Mouse (Mus musculus): ENCODE measurements around the gene Gpr176. TPM values are rescaled to one million over a fixed set of nuclear protein-coding genes. Genes with fewer than 3 reads are reported as not detected.

The Gpr176 gene
- total and polyA plus RNA-seq, 3 experiments: not detected

- H3K4me1 ChIP-seq (ENCODE audit: control insufficient read depth in 1 of 2, insufficient read depth in 2 of 2, low read length in 2 of 2): no peaks in the 10 kb centered on the region
- H3K36me3 ChIP-seq (ENCODE audit: control insufficient read depth in 1 of 2, insufficient read depth in 2 of 2, low read length in 2 of 2): no peaks in the 10 kb centered on the region
- H3K9ac ChIP-seq (ENCODE audit: control insufficient read depth, low read depth, low read length, poor library complexity, severe bottlenecking): no peak overlapping the region
- TF ChIP-seq ELF1 (IDR thresholded peaks at IDR 0.05; ENCODE audit: low read depth, low read length) (no peak), TAL1 (IDR thresholded peaks at IDR 0.05; ENCODE audit: low read length) (no peak), RCOR1 (IDR thresholded peaks at IDR 0.05; ENCODE audit: low read depth, low read length) (no peak), MYB (IDR thresholded peaks at IDR 0.05; ENCODE audit: low read depth, low read length) (no peak), CHD2 (IDR thresholded peaks at IDR 0.05; ENCODE audit: low read length) (no peak)
- no peaks in the 10 kb centered on the region for H3K79me2 ChIP-seq (ENCODE audit: control insufficient read depth, insufficient read depth, low read length, poor library complexity)
- H3K27me3 ChIP-seq (ENCODE audit: control insufficient read depth in 1 of 2, insufficient read depth in 2 of 2, low read length in 2 of 2): no peaks in the 10 kb centered on the region; a peak in 1 of 4 replicates
- DNase-seq (ENCODE audit: low read depth, low spot score): no peak
- H3K9me3 ChIP-seq (replicated peaks; ENCODE audit: insufficient read depth, low read length): no peaks in the 10 kb centered on the region
- H3K4me3 ChIP-seq (ENCODE audit: control insufficient read depth in 1 of 2, insufficient read depth in 1 of 2, low read depth in 2 of 2, low read length in 2 of 2): no peak overlapping the region
- H3K27ac ChIP-seq (ENCODE audit: control insufficient read depth, low read depth, low read length): no peak overlapping the region
Measured at GRCm38 (mm10) chr2:118301656-118302055, 71.6 kb downstream of the Gpr176 start.

- TF ChIP-seq HCFC1 (IDR thresholded peaks at IDR 0.05; ENCODE audit: low read depth, low read length) (no peak), MXI1 (IDR thresholded peaks at IDR 0.05; ENCODE audit: low read depth, low read length) (no peak), TBP (IDR thresholded peaks at IDR 0.05; ENCODE audit: low read depth, low read length) (no peak), CHD2 (IDR thresholded peaks at IDR 0.05; ENCODE audit: low read length) (no peak)
- no peaks in the 10 kb centered on the region for H3K9me3 ChIP-seq (replicated peaks; ENCODE audit: insufficient read depth, low read length)
Measured at GRCm38 (mm10) chr2:118301041-118301545, 72.1 kb downstream of the Gpr176 start.

GRCm38 (mm10) chr2:118299981-118300380 lies 73.2 kb downstream of the Gpr176 start:
- H3K4me3 ChIP-seq (ENCODE audit: control insufficient read depth in 1 of 2, insufficient read depth in 1 of 2, low read depth in 2 of 2, low read length in 2 of 2): no peak overlapping the region
- no peaks in the 10 kb centered on the region for H3K36me3 ChIP-seq (ENCODE audit: control insufficient read depth in 1 of 2, insufficient read depth in 2 of 2, low read length in 2 of 2)
- H3K79me2 ChIP-seq (ENCODE audit: control insufficient read depth, insufficient read depth, low read length, poor library complexity): no peaks in the 10 kb centered on the region
- no peak for DNase-seq (ENCODE audit: low read depth, low spot score)
- H3K9ac ChIP-seq (ENCODE audit: control insufficient read depth, low read depth, low read length, poor library complexity, severe bottlenecking): no peak overlapping the region
- H3K9me3 ChIP-seq (replicated peaks; ENCODE audit: insufficient read depth, low read length): no peaks in the 10 kb centered on the region
- no peak for TF ChIP-seq TAL1 (IDR thresholded peaks at IDR 0.05; ENCODE audit: low read length)
- no peak for TF ChIP-seq RAD21 (IDR thresholded peaks at IDR 0.05; ENCODE audit: low read depth, low read length)
- no peak overlapping the region for H3K27ac ChIP-seq (ENCODE audit: control insufficient read depth, low read depth, low read length)
- no peaks in the 10 kb centered on the region for H3K4me1 ChIP-seq (ENCODE audit: control insufficient read depth in 1 of 2, insufficient read depth in 2 of 2, low read length in 2 of 2)
- no peaks in the 10 kb centered on the region; a peak in 2 of 4 replicates for H3K27me3 ChIP-seq (ENCODE audit: control insufficient read depth in 1 of 2, insufficient read depth in 2 of 2, low read length in 2 of 2)

More at GRCm38 (mm10) chr2:118301041-118301545, 72.1 kb downstream of the Gpr176 start:
- Histone ChIP-seq H3K27me3 (ENCODE audit: control insufficient read depth in 1 of 2, insufficient read depth in 2 of 2, low read length in 2 of 2) (no peaks in the 10 kb centered on the region; a peak in 1 of 4 replicates), H3K36me3 (ENCODE audit: control insufficient read depth in 1 of 2, insufficient read depth in 2 of 2, low read length in 2 of 2) (no peaks in the 10 kb centered on the region), H3K4me3 (ENCODE audit: control insufficient read depth in 1 of 2, insufficient read depth in 1 of 2, low read depth in 2 of 2, low read length in 2 of 2) (no peak overlapping the region), H3K79me2 (ENCODE audit: control insufficient read depth, insufficient read depth, low read length, poor library complexity) (no peaks in the 10 kb centered on the region), H3K9ac (ENCODE audit: control insufficient read depth, low read depth, low read length, poor library complexity, severe bottlenecking) (no peak overlapping the region), H3K27ac (ENCODE audit: control insufficient read depth, low read depth, low read length) (no peak overlapping the region), H3K4me1 (ENCODE audit: control insufficient read depth in 1 of 2, insufficient read depth in 2 of 2, low read length in 2 of 2) (no peaks in the 10 kb centered on the region)
- DNase-seq (ENCODE audit: low read depth, low spot score): no peak

GRCm38 (mm10) chr2:118298601-118299000 lies 74.6 kb downstream of the Gpr176 start:
- Histone ChIP-seq H3K79me2 (ENCODE audit: control insufficient read depth, insufficient read depth, low read length, poor library complexity) (no peaks in the 10 kb centered on the region), H3K36me3 (ENCODE audit: control insufficient read depth in 1 of 2, insufficient read depth in 2 of 2, low read length in 2 of 2) (no peaks in the 10 kb centered on the region), H3K9me3 (replicated peaks; ENCODE audit: insufficient read depth, low read length) (no peaks in the 10 kb centered on the region), H3K27me3 (ENCODE audit: control insufficient read depth in 1 of 2, insufficient read depth in 2 of 2, low read length in 2 of 2) (no peaks in the 10 kb centered on the region; a peak in 3 of 4 replicates), H3K4me3 (ENCODE audit: control insufficient read depth in 1 of 2, insufficient read depth in 1 of 2, low read depth in 2 of 2, low read length in 2 of 2) (no peak overlapping the region), H3K27ac (ENCODE audit: control insufficient read depth, low read depth, low read length) (no peak overlapping the region), H3K9ac (ENCODE audit: control insufficient read depth, low read depth, low read length, poor library complexity, severe bottlenecking) (no peak overlapping the region), H3K4me1 (ENCODE audit: control insufficient read depth in 1 of 2, insufficient read depth in 2 of 2, low read length in 2 of 2) (no peaks in the 10 kb centered on the region)
- TF ChIP-seq TCF12 (IDR thresholded peaks at IDR 0.05; ENCODE audit: low read depth, low read length) (no peak), SIN3A (IDR thresholded peaks at IDR 0.05; ENCODE audit: low read length) (no peak), TBP (IDR thresholded peaks at IDR 0.05; ENCODE audit: low read depth, low read length) (no peak)
- no peak for DNase-seq (ENCODE audit: low read depth, low spot score)
